Mouse (Mus musculus): ENCODE data around the gene Akap5. TPM values are rescaled to one million over a fixed set of nuclear protein-coding genes. Genes with fewer than 3 reads are reported as not detected.

Gene Akap5
- 9.8 and 10.3 TPM in 2 replicates for polyA plus RNA-seq (2015; fragmentation: Nextera tagmentation; extraction: Ambion mirVana)

DNA sequence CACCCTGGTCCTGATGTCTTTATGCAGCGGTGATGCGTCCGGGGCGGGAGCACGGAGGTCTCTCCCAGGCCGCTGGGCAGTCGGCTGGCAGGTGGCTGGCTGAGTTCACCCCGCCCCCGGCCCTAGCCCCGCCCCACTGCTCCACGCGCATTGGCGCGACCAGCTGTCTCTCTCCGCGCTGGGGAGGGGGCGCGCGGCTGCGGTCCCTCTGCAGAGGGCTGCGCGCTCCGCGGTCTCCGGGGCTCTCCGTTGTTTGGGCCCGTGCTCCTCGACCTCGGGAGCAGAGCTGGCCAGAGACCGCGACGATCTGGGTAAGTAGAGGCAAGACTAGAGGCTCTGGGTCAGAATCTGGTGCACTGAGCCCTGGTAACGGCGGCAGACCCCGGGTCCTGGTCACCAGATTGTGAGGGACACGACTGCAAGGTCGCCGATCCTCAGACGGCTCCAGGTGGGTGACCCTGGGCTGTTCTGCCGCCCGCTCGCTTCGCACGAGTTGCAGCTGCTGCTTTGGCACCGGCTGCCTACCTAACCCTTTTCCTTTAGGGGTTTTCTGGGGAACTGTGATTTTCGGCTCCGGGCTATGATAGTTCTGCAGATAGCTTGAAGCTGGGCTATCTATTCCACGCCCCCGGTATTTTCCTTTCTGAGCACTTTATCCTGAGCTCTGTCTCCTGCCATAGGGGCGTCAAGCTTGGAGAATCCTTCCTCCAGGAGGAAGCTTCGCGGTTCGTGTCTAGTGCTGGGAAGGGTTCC, at the start of gene Akap5:
Akap5 (plus strand) TSS at position 213 of the 753 bp plus-strand sequence.
- WGBS: under 1% methylated on average over 52 of the region's 53 CpGs
- Histone ChIP-seq H3K4me1 (peaks cover 13% of the 10 kb centered on the region), H3K27me3 (replicated peaks) (no peaks in the 10 kb centered on the region), H3K9me3 (no peaks in the 10 kb centered on the region), H3K27ac (peak within 1 kb of the TSS; percentile 71), H3K4me2 (peak within 1 kb of the TSS; percentile 82), H3K36me3 (replicated peaks) (peaks cover 7% of the 10 kb centered on the region; the same call in 1 of the 2 replicates), H3K4me3 (peak within 1 kb of the TSS; percentile 61), H3K9ac (peak within 1 kb of the TSS; percentile 62)
- ATAC-seq (replicated peaks): peak; percentile 99

- Histone ChIP-seq H3K4me2 (no peak overlapping the region), H3K9me3 (no peaks in the 10 kb centered on the region), H3K36me3 (replicated peaks) (no peaks in the 10 kb centered on the region; the same call in 1 of the 2 replicates), H3K4me3 (no peak overlapping the region), H3K9ac (no peak overlapping the region), H3K4me1 (no peaks in the 10 kb centered on the region), H3K27ac (no peak overlapping the region), H3K27me3 (replicated peaks) (no peaks in the 10 kb centered on the region)
- ATAC-seq (replicated peaks): no peak
- 78% methylated on average over 6 of the region's 6 CpGs for WGBS
These were observed 46.5 kb upstream of the Akap5 start for GRCm38 (mm10) chr12:76278209-76278608.

DNA sequence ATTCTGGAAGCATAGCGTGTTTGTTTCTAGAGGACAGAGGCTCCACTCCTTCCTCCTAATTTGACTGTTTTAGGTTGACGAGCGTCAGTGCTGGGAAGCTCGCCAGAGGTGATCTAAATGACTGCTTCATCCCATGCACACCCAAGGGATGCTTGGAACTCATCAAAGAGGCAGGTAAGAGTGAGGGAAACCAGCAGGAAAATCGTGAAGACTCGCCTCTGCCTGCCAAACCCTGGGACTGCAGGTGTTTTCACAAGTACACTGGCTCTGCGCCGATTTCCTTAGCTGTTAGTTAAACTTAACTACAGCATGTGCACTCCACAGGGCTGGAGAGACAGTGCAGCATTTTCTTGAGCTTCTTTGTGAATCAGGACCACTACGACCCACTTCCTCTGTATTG, 44.1 kb upstream of the Akap5 start:
- WGBS: 90% methylated on average over 9 of the region's 9 CpGs
- Histone ChIP-seq H3K4me1 (no peaks in the 10 kb centered on the region), H3K9me3 (no peaks in the 10 kb centered on the region), H3K27me3 (replicated peaks) (no peaks in the 10 kb centered on the region), H3K4me3 (no peak overlapping the region), H3K27ac (no peak overlapping the region), H3K9ac (no peak overlapping the region), H3K36me3 (replicated peaks) (no peaks in the 10 kb centered on the region; the same call in 1 of the 2 replicates), H3K4me2 (no peak overlapping the region)
- no peak for ATAC-seq (replicated peaks)

DNA sequence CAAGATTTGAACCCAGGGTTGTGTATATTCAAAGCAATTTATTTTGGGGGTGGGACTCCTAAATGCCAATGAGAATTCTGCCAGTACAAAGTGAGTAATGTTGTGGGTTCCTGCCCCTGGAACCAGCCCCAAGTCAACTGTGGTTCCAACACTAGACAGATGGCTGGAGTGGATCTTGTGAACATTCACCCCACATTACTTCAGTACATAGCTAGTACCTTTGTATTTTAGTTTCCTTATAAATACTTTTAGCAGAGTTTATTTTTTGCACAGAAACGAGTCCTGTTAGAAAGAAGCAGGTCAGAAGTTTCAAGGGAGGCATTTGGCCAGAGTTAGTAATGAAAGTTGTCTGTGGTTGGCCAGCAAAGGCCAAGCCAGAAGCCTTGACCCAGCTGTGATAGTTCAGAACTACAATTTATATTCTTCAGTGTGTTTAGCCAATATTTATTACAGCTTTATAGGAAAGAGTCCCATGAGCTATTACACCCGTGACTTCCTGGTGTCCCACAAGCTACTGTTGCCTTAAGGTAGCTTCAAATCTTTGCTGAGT, 43.5 kb upstream of the Akap5 start:
- H3K9ac ChIP-seq: no peak overlapping the region
- no peaks in the 10 kb centered on the region for H3K27me3 ChIP-seq (replicated peaks)
- H3K4me1 ChIP-seq: no peaks in the 10 kb centered on the region
- no peaks in the 10 kb centered on the region; the same call in 1 of the 2 replicates for H3K36me3 ChIP-seq (replicated peaks)
- H3K27ac ChIP-seq: no peak overlapping the region
- no peak for ATAC-seq (replicated peaks)
- 90% methylated on average over 2 of the region's 2 CpGs for WGBS
- no peak overlapping the region for H3K4me3 ChIP-seq
- H3K4me2 ChIP-seq: no peak overlapping the region
- H3K9me3 ChIP-seq: no peaks in the 10 kb centered on the region

- Histone ChIP-seq H3K36me3 (replicated peaks) (no peaks in the 10 kb centered on the region; the same call in 1 of the 2 replicates), H3K27ac (no peak overlapping the region), H3K27me3 (replicated peaks) (no peaks in the 10 kb centered on the region), H3K4me3 (no peak overlapping the region), H3K4me1 (no peaks in the 10 kb centered on the region), H3K4me2 (no peak overlapping the region), H3K9me3 (no peaks in the 10 kb centered on the region), H3K9ac (no peak overlapping the region)
- no peak for ATAC-seq (replicated peaks)
- 39% methylated on average over 4 of the region's 4 CpGs for WGBS
These were observed 42.6 kb upstream of the Akap5 start for GRCm38 (mm10) chr12:76282132-76282531.

DNA sequence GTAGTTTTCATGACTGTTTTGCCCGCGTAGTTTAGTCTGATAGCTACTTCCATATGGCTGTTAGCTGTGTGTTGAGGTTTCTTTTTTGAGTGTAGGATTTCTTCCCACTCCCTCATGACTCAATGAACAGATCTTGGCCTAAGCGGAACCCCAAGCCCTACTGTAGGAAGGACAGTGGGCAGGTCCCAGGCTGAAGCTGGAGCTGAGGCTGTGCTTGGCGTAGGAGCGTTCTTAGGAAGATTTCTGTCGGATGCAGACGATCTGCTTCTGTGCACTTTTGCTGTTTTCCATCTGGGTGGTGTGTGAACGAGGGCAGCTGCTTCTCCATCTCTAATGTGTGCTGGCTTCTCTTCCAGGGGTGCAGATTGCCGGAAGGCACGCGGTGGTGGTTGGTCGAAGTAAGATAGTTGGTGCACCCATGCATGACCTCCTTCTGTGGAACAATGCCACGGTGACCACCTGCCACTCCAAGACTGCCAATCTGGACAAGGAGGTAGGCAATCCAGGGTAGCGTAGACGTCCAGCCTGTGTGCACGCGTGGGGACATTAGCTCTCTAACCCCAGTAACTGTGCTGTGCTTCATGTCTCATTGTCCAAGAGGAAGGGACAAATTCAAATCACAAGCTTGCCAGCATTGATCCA, 42.0 kb upstream of the Akap5 start:
- H3K4me3 ChIP-seq: no peak overlapping the region
- no peaks in the 10 kb centered on the region for H3K9me3 ChIP-seq
- no peak for ATAC-seq (replicated peaks)
- no peak overlapping the region for H3K9ac ChIP-seq
- H3K4me2 ChIP-seq: no peak overlapping the region
- 83% methylated on average over 17 of the region's 17 CpGs for WGBS
- H3K27ac ChIP-seq: no peak overlapping the region
- H3K27me3 ChIP-seq (replicated peaks): no peaks in the 10 kb centered on the region
- H3K36me3 ChIP-seq (replicated peaks): no peaks in the 10 kb centered on the region; the same call in 1 of the 2 replicates
- peaks cover 3% of the 10 kb centered on the region; the same call in 1 of the 2 replicates for H3K4me1 ChIP-seq

GRCm38 (mm10) chr12:76285418-76285817, 39.3 kb upstream of the Akap5 start:
- WGBS: 87% methylated on average over 6 of the region's 6 CpGs
- no peak overlapping the region for H3K9ac ChIP-seq
- H3K27ac ChIP-seq: no peak overlapping the region

GRCm38 (mm10) chr12:76287986-76288385, 36.7 kb upstream of the Akap5 start:
- Histone ChIP-seq H3K27ac (peak overlapping the region; percentile 73), H3K9ac (no peak overlapping the region), H3K36me3 (replicated peaks) (peaks cover 4% of the 10 kb centered on the region; the same call in 1 of the 2 replicates), H3K4me2 (0 out of 2 replicates have a peak overlapping the region, but pooled peaks have one; percentile 9), H3K4me3 (no peak overlapping the region), H3K4me1 (peaks cover 8% of the 10 kb centered on the region; the same call in 1 of the 2 replicates), H3K27me3 (replicated peaks) (no peaks in the 10 kb centered on the region), H3K9me3 (no peaks in the 10 kb centered on the region)
- ATAC-seq (replicated peaks): peak; percentile 65; the same call in 1 of the 2 replicates
- 25% methylated on average over 8 of the region's 8 CpGs for WGBS

More at GRCm38 (mm10) chr12:76285418-76285817, 39.3 kb upstream of the Akap5 start:
- H3K4me1 ChIP-seq: peaks cover 8% of the 10 kb centered on the region; the same call in 1 of the 2 replicates
- no peak overlapping the region for H3K4me3 ChIP-seq
- ATAC-seq (replicated peaks): no peak
- no peak overlapping the region for H3K4me2 ChIP-seq
- H3K27me3 ChIP-seq (replicated peaks): no peaks in the 10 kb centered on the region
- no peaks in the 10 kb centered on the region for H3K9me3 ChIP-seq
- H3K36me3 ChIP-seq (replicated peaks): no peaks in the 10 kb centered on the region; the same call in 1 of the 2 replicates

- 0 out of 2 replicates have a peak, but pooled peaks have one; percentile 27 for ATAC-seq (replicated peaks)
- peaks cover 4% of the 10 kb centered on the region; the same call in 1 of the 2 replicates for H3K36me3 ChIP-seq (replicated peaks)
- H3K4me1 ChIP-seq: peaks cover 8% of the 10 kb centered on the region; the same call in 1 of the 2 replicates
- H3K27me3 ChIP-seq (replicated peaks): no peaks in the 10 kb centered on the region
- no peak overlapping the region for H3K4me3 ChIP-seq
- no peak overlapping the region for H3K4me2 ChIP-seq
- no peak overlapping the region for H3K9ac ChIP-seq
- 30% methylated on average over 5 of the region's 5 CpGs for WGBS
- H3K9me3 ChIP-seq: no peaks in the 10 kb centered on the region
- H3K27ac ChIP-seq: peak overlapping the region; percentile 55; the same call in 1 of the 2 replicates
These were observed 36.2 kb upstream of the Akap5 start for GRCm38 (mm10) chr12:76288494-76288893.

GRCm38 (mm10) chr12:76289428-76289827, 35.3 kb upstream of the Akap5 start:
- H3K27me3 ChIP-seq (replicated peaks): no peaks in the 10 kb centered on the region
- 0 out of 2 replicates have a peak, but pooled peaks have one; percentile 4 for ATAC-seq (replicated peaks)
- peaks cover 4% of the 10 kb centered on the region; the same call in 1 of the 2 replicates for H3K36me3 ChIP-seq (replicated peaks)
- H3K4me2 ChIP-seq: no peak overlapping the region
- H3K9ac ChIP-seq: no peak overlapping the region
- peaks cover 8% of the 10 kb centered on the region; the same call in 1 of the 2 replicates for H3K4me1 ChIP-seq
- no peak overlapping the region for H3K27ac ChIP-seq
- H3K9me3 ChIP-seq: no peaks in the 10 kb centered on the region
- 94% methylated on average over 12 of the region's 12 CpGs for WGBS
- H3K4me3 ChIP-seq: no peak overlapping the region

- H3K4me2 ChIP-seq: no peak overlapping the region
These were observed 34.4 kb upstream of the Akap5 start for GRCm38 (mm10) chr12:76290271-76290670.

GRCm38 (mm10) chr12:76293192-76293591, 31.5 kb upstream of the Akap5 start:
- no peaks in the 10 kb centered on the region for H3K27me3 ChIP-seq (replicated peaks)
- no peak overlapping the region for H3K4me3 ChIP-seq
- H3K4me2 ChIP-seq: no peak overlapping the region
- H3K36me3 ChIP-seq (replicated peaks): peaks cover 8% of the 10 kb centered on the region; the same call in 1 of the 2 replicates
- no peak for ATAC-seq (replicated peaks)
- WGBS: 67% methylated on average over 7 of the region's 7 CpGs
- no peak overlapping the region for H3K27ac ChIP-seq
- H3K9ac ChIP-seq: no peak overlapping the region
- no peaks in the 10 kb centered on the region for H3K9me3 ChIP-seq
- H3K4me1 ChIP-seq: no peaks in the 10 kb centered on the region

More at GRCm38 (mm10) chr12:76290271-76290670, 34.4 kb upstream of the Akap5 start:
- Histone ChIP-seq H3K4me3 (no peak overlapping the region), H3K4me1 (peaks cover 8% of the 10 kb centered on the region; the same call in 1 of the 2 replicates), H3K36me3 (replicated peaks) (peaks cover 4% of the 10 kb centered on the region; the same call in 1 of the 2 replicates), H3K9me3 (no peaks in the 10 kb centered on the region), H3K27me3 (replicated peaks) (no peaks in the 10 kb centered on the region), H3K27ac (no peak overlapping the region), H3K9ac (no peak overlapping the region)
- WGBS: 95% methylated on average over 2 of the region's 2 CpGs
- no peak for ATAC-seq (replicated peaks)
